Mouse (Mus musculus): ENCODE measurements at regions not wholly inside any gene's neighbourhood (a gene's known extent, or its start where the extent isn't known, plus 50 kb on each side); places are given as distances from the start of the nearest gene placed in this dataset.
A peak's percentile ranks its signal among the peaks of the same experiment; 100 is the strongest.

- DNase-seq (ENCODE audit: low read depth in 3 of 3, low spot score in 3 of 3), result no peak
- TF ChIP-seq EP300 (IDR thresholded peaks at IDR 0.05; ENCODE audit: low read depth) (no peak), CTCF (IDR thresholded peaks at IDR 0.05; ENCODE audit: low read depth) (no peak)
- no peaks in the 10 kb centered on the region for H3K27me3 ChIP-seq (ENCODE audit: control insufficient read depth, insufficient read depth, low read length)
- H3K4me3 ChIP-seq (ENCODE audit: insufficient read depth in 1 of 2, low read depth in 2 of 2, low read length in 2 of 2), result no peak overlapping the region
- no peak overlapping the region for H3K4me2 ChIP-seq (ENCODE audit: low read depth)
- no peaks in the 10 kb centered on the region for H3K4me1 ChIP-seq (replicated peaks; ENCODE audit: control insufficient read depth in 2 of 2, insufficient read depth in 2 of 2, low read length in 1 of 2)
- no peaks in the 10 kb centered on the region for H3K9me3 ChIP-seq (ENCODE audit: control insufficient read depth, low read length)
- no peak for ATAC-seq (ENCODE audit: insufficient read depth)
- no peaks in the 10 kb centered on the region for H3K36me3 ChIP-seq (replicated peaks; ENCODE audit: control insufficient read depth, insufficient read depth, low read depth)
- WGBS (ENCODE audit: insufficient replicate concordance), result 63% methylated on average over 13 of the region's 13 CpGs
- H3K27ac ChIP-seq, result no peak overlapping the region
- no peak overlapping the region for H3K9ac ChIP-seq (replicated peaks)
These were observed 66.7 kb downstream of the Plk2 start for GRCm38 (mm10) chr13:110461581-110461980.

GRCm38 (mm10) chr13:110471526-110471925, 76.7 kb downstream of the Plk2 start:
- TF ChIP-seq CTCF (IDR thresholded peaks at IDR 0.05; ENCODE audit: low read depth), result no peak
- no peak for TF ChIP-seq EP300 (IDR thresholded peaks at IDR 0.05; ENCODE audit: low read depth)
- Histone ChIP-seq H3K9ac (replicated peaks) (no peak overlapping the region), H3K27me3 (ENCODE audit: control insufficient read depth, insufficient read depth, low read length) (no peaks in the 10 kb centered on the region), H3K4me2 (ENCODE audit: low read depth) (no peak overlapping the region), H3K4me3 (ENCODE audit: insufficient read depth in 1 of 2, low read depth in 2 of 2, low read length in 2 of 2) (no peak overlapping the region), H3K27ac (no peak overlapping the region), H3K4me1 (replicated peaks; ENCODE audit: control insufficient read depth in 2 of 2, insufficient read depth in 2 of 2, low read length in 1 of 2) (no peaks in the 10 kb centered on the region), H3K36me3 (replicated peaks; ENCODE audit: control insufficient read depth, insufficient read depth, low read depth) (no peaks in the 10 kb centered on the region), H3K9me3 (ENCODE audit: control insufficient read depth, low read length) (no peaks in the 10 kb centered on the region)
- ATAC-seq (ENCODE audit: insufficient read depth) (0 out of 2 replicates have a peak, but pooled peaks have one; percentile 18), DNase-seq (ENCODE audit: low read depth in 3 of 3, low spot score in 3 of 3) (no peak)
- 26% methylated on average over 4 of the region's 4 CpGs for WGBS (ENCODE audit: insufficient replicate concordance)

- Histone ChIP-seq H3K27me3 (ENCODE audit: control insufficient read depth, insufficient read depth, low read length) (no peaks in the 10 kb centered on the region), H3K4me2 (ENCODE audit: low read depth) (no peak overlapping the region), H3K4me3 (ENCODE audit: insufficient read depth in 1 of 2, low read depth in 2 of 2, low read length in 2 of 2) (no peak overlapping the region), H3K9ac (replicated peaks) (no peak overlapping the region), H3K9me3 (ENCODE audit: control insufficient read depth, low read length) (no peaks in the 10 kb centered on the region), H3K36me3 (replicated peaks; ENCODE audit: control insufficient read depth, insufficient read depth, low read depth) (no peaks in the 10 kb centered on the region), H3K27ac (no peak overlapping the region), H3K4me1 (replicated peaks; ENCODE audit: control insufficient read depth in 2 of 2, insufficient read depth in 2 of 2, low read length in 1 of 2) (no peaks in the 10 kb centered on the region)
- DNase-seq (ENCODE audit: low read depth in 3 of 3, low spot score in 3 of 3) (no peak), ATAC-seq (ENCODE audit: insufficient read depth) (no peak)
- no peak for TF ChIP-seq EP300 (IDR thresholded peaks at IDR 0.05; ENCODE audit: low read depth)
- TF ChIP-seq CTCF (IDR thresholded peaks at IDR 0.05; ENCODE audit: low read depth), result no peak
- WGBS (ENCODE audit: insufficient replicate concordance), result 36% methylated on average over 5 of the region's 5 CpGs
These were observed 82.9 kb downstream of the Plk2 start for GRCm38 (mm10) chr13:110477709-110478108.

- Histone ChIP-seq H3K4me2 (ENCODE audit: low read depth) (no peak overlapping the region), H3K4me1 (replicated peaks; ENCODE audit: control insufficient read depth in 2 of 2, insufficient read depth in 2 of 2, low read length in 1 of 2) (no peaks in the 10 kb centered on the region), H3K36me3 (replicated peaks; ENCODE audit: control insufficient read depth, insufficient read depth, low read depth) (no peaks in the 10 kb centered on the region), H3K9me3 (ENCODE audit: control insufficient read depth, low read length) (no peaks in the 10 kb centered on the region), H3K4me3 (ENCODE audit: insufficient read depth in 1 of 2, low read depth in 2 of 2, low read length in 2 of 2) (no peak overlapping the region), H3K27me3 (ENCODE audit: control insufficient read depth, insufficient read depth, low read length) (no peaks in the 10 kb centered on the region), H3K9ac (replicated peaks) (no peak overlapping the region), H3K27ac (no peak overlapping the region)
- TF ChIP-seq EP300 (IDR thresholded peaks at IDR 0.05; ENCODE audit: low read depth) (no peak), CTCF (IDR thresholded peaks at IDR 0.05; ENCODE audit: low read depth) (no peak)
- ATAC-seq (ENCODE audit: insufficient read depth) (no peak), DNase-seq (ENCODE audit: low read depth in 3 of 3, low spot score in 3 of 3) (no peak)
- 66% methylated on average over 5 of the region's 6 CpGs for WGBS (ENCODE audit: insufficient replicate concordance)
These were observed 89.6 kb downstream of the Plk2 start for GRCm38 (mm10) chr13:110484358-110484940.

- no peaks in the 10 kb centered on the region for H3K9me3 ChIP-seq (ENCODE audit: control insufficient read depth, low read length)
- no peak overlapping the region for H3K27ac ChIP-seq
- H3K36me3 ChIP-seq (replicated peaks; ENCODE audit: control insufficient read depth, insufficient read depth, low read depth), result no peaks in the 10 kb centered on the region
- no peaks in the 10 kb centered on the region for H3K4me1 ChIP-seq (replicated peaks; ENCODE audit: control insufficient read depth in 2 of 2, insufficient read depth in 2 of 2, low read length in 1 of 2)
- no peak overlapping the region for H3K9ac ChIP-seq (replicated peaks)
- no peak overlapping the region for H3K4me3 ChIP-seq (ENCODE audit: insufficient read depth in 1 of 2, low read depth in 2 of 2, low read length in 2 of 2)
- H3K27me3 ChIP-seq (ENCODE audit: control insufficient read depth, insufficient read depth, low read length), result no peaks in the 10 kb centered on the region
- WGBS (ENCODE audit: insufficient replicate concordance), result 63% methylated on average over 1 of the region's 1 CpGs
- ATAC-seq (ENCODE audit: insufficient read depth) (no peak), DNase-seq (ENCODE audit: low read depth in 3 of 3, low spot score in 3 of 3) (no peak)
- no peak for TF ChIP-seq EP300 (IDR thresholded peaks at IDR 0.05; ENCODE audit: low read depth)
- no peak for TF ChIP-seq CTCF (IDR thresholded peaks at IDR 0.05; ENCODE audit: low read depth)
- H3K4me2 ChIP-seq (ENCODE audit: low read depth), result no peak overlapping the region
These were observed 90.7 kb downstream of the Plk2 start for GRCm38 (mm10) chr13:110485515-110485914.
